Mouse (Mus musculus): ENCODE results near the gene Mecom.

GRCm38 (mm10) chr3:30000260-30000659 is 547.5 kb downstream of the Mecom start:
- TF ChIP-seq CTCF (IDR thresholded peaks at IDR 0.05; ENCODE audit: control insufficient read depth, insufficient read depth, insufficient replicate concordance, low read depth, low read length) (no peak), POLR2A (IDR thresholded peaks at IDR 0.05; ENCODE audit: control insufficient read depth, low read depth, low read length) (no peak)
